Mouse (Mus musculus): Measurements from ENCODE around the gene Rsph3a. TPM values are rescaled to one million over a fixed set of nuclear protein-coding genes. Genes with fewer than 3 reads are reported as not detected.
A peak's percentile ranks its signal among the peaks of the same experiment; 100 is the strongest.
"Not testable (repeated sequence)": the region's sequence is repeated elsewhere in the genome, so short reads cannot be mapped to it uniquely, and the experiment has no call there.

Gene Rsph3a
- polyA plus RNA-seq, 1 experiment from 2014 or later, result 51.7 TPM

- peak overlapping the region; percentile 55 for H3K4me3 ChIP-seq (ENCODE audit: low read depth, low read length)
- H3K9me3 ChIP-seq (replicated peaks; ENCODE audit: control insufficient read depth, low read length); H3K27me3 ChIP-seq (ENCODE audit: control insufficient read depth, insufficient read depth, low read length); H3K36me3 ChIP-seq (ENCODE audit: control insufficient read depth, insufficient read depth, low read length); ATAC-seq (replicated peaks; ENCODE audit: insufficient number of reproducible peaks, low FRiP score, low TSS enrichment); H3K27ac ChIP-seq (ENCODE audit: low read depth, low read length); H3K4me1 ChIP-seq (ENCODE audit: control insufficient read depth, insufficient read depth, low read length): not testable (repeated sequence)
- 0% methylated on average over 15 of the region's 27 CpGs for WGBS (ENCODE audit: insufficient replicate concordance)
- H3K9ac ChIP-seq (ENCODE audit: low read depth, low read length), result peak overlapping the region; percentile 43; the same call in 1 of the 2 replicates
- peak overlapping the region; percentile 52 for H3K4me2 ChIP-seq
These were observed 726 bp downstream of the Rsph3a start for GRCm38 (mm10) chr17:7946053-7946627.

GRCm38 (mm10) chr17:7951333-7951732 lies 5.9 kb downstream of the Rsph3a start:
- H3K27ac ChIP-seq (ENCODE audit: low read depth, low read length); H3K27me3 ChIP-seq (ENCODE audit: control insufficient read depth, insufficient read depth, low read length); H3K4me1 ChIP-seq (ENCODE audit: control insufficient read depth, insufficient read depth, low read length); ATAC-seq (replicated peaks; ENCODE audit: insufficient number of reproducible peaks, low FRiP score, low TSS enrichment); H3K9ac ChIP-seq (ENCODE audit: low read depth, low read length); H3K4me2 ChIP-seq; H3K9me3 ChIP-seq (replicated peaks; ENCODE audit: control insufficient read depth, low read length); H3K4me3 ChIP-seq (ENCODE audit: low read depth, low read length); H3K36me3 ChIP-seq (ENCODE audit: control insufficient read depth, insufficient read depth, low read length): not testable (repeated sequence)
- WGBS (ENCODE audit: insufficient replicate concordance), result no CpG with 5 or more reads among the region's 4 CpGs

- H3K36me3 ChIP-seq (ENCODE audit: control insufficient read depth, insufficient read depth, low read length); H3K4me3 ChIP-seq (ENCODE audit: low read depth, low read length); ATAC-seq (replicated peaks; ENCODE audit: insufficient number of reproducible peaks, low FRiP score, low TSS enrichment); H3K9me3 ChIP-seq (replicated peaks; ENCODE audit: control insufficient read depth, low read length); H3K4me2 ChIP-seq; H3K27ac ChIP-seq (ENCODE audit: low read depth, low read length); H3K4me1 ChIP-seq (ENCODE audit: control insufficient read depth, insufficient read depth, low read length); H3K27me3 ChIP-seq (ENCODE audit: control insufficient read depth, insufficient read depth, low read length); H3K9ac ChIP-seq (ENCODE audit: low read depth, low read length): not testable (repeated sequence)
- 95% methylated on average over 8 of the region's 9 CpGs for WGBS (ENCODE audit: insufficient replicate concordance)
These were observed 11.8 kb downstream of the Rsph3a start for GRCm38 (mm10) chr17:7957242-7957641.

DNA sequence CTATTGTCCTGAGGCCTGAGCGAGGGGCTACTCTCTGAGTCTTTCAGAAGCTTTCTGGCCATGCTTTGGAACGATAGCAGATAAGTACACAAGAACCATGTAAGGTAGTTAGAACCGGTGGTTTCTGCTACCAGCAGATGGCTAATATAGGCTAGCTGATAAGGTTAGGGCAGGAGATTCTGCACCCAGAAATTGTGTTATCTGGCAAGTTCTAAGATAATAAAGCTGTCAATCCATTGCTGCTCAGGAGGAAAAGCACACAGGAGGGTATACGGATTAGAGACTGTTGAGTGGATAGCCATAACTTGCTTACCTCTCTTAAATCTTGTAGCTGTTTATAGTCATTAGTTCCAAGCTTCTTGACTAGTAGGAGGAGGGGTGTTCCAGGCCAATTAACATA lies 17.9 kb downstream of the Rsph3a start:
- H3K4me1 ChIP-seq (ENCODE audit: control insufficient read depth, insufficient read depth, low read length); H3K9ac ChIP-seq (ENCODE audit: low read depth, low read length); H3K4me2 ChIP-seq; H3K27me3 ChIP-seq (ENCODE audit: control insufficient read depth, insufficient read depth, low read length); H3K9me3 ChIP-seq (replicated peaks; ENCODE audit: control insufficient read depth, low read length); H3K4me3 ChIP-seq (ENCODE audit: low read depth, low read length); H3K27ac ChIP-seq (ENCODE audit: low read depth, low read length); H3K36me3 ChIP-seq (ENCODE audit: control insufficient read depth, insufficient read depth, low read length); ATAC-seq (replicated peaks; ENCODE audit: insufficient number of reproducible peaks, low FRiP score, low TSS enrichment): not testable (repeated sequence)
- WGBS (ENCODE audit: insufficient replicate concordance), result 72% methylated on average over 4 of the region's 4 CpGs

DNA sequence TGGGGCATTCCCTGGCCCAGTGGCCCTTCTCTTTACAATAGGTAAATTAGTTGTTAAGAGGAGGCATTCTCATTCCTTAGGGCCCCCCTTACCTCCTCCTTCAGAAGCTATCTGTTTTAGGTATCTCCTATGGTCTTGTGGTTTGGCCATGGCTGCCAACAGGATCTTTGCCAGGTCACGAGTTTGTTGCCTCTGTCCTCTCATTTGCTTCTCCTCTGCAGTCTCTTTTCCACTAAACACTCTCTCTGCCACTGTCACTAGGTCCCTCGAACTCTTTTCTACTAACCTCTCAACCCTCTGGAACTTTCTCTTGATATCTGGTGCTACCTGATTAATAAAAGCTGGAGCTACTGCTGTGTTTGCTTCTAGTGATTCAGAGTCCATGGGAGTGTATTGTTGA lies 19.0 kb downstream of the Rsph3a start:
- not testable (repeated sequence) for H3K36me3 ChIP-seq (ENCODE audit: control insufficient read depth, insufficient read depth, low read length); H3K4me1 ChIP-seq (ENCODE audit: control insufficient read depth, insufficient read depth, low read length); H3K27me3 ChIP-seq (ENCODE audit: control insufficient read depth, insufficient read depth, low read length); H3K4me3 ChIP-seq (ENCODE audit: low read depth, low read length); H3K4me2 ChIP-seq; H3K9ac ChIP-seq (ENCODE audit: low read depth, low read length); ATAC-seq (replicated peaks; ENCODE audit: insufficient number of reproducible peaks, low FRiP score, low TSS enrichment); H3K9me3 ChIP-seq (replicated peaks; ENCODE audit: control insufficient read depth, low read length); H3K27ac ChIP-seq (ENCODE audit: low read depth, low read length)
- 79% methylated on average over 2 of the region's 2 CpGs for WGBS (ENCODE audit: insufficient replicate concordance)

GRCm38 (mm10) chr17:7968490-7968889 lies 23.1 kb downstream of the Rsph3a start:
- H3K9me3 ChIP-seq (replicated peaks; ENCODE audit: control insufficient read depth, low read length); ATAC-seq (replicated peaks; ENCODE audit: insufficient number of reproducible peaks, low FRiP score, low TSS enrichment); H3K36me3 ChIP-seq (ENCODE audit: control insufficient read depth, insufficient read depth, low read length); H3K4me3 ChIP-seq (ENCODE audit: low read depth, low read length); H3K9ac ChIP-seq (ENCODE audit: low read depth, low read length); H3K4me1 ChIP-seq (ENCODE audit: control insufficient read depth, insufficient read depth, low read length); H3K4me2 ChIP-seq; H3K27me3 ChIP-seq (ENCODE audit: control insufficient read depth, insufficient read depth, low read length); H3K27ac ChIP-seq (ENCODE audit: low read depth, low read length): not testable (repeated sequence)
- WGBS (ENCODE audit: insufficient replicate concordance), result 73% methylated on average over 2 of the region's 5 CpGs

DNA sequence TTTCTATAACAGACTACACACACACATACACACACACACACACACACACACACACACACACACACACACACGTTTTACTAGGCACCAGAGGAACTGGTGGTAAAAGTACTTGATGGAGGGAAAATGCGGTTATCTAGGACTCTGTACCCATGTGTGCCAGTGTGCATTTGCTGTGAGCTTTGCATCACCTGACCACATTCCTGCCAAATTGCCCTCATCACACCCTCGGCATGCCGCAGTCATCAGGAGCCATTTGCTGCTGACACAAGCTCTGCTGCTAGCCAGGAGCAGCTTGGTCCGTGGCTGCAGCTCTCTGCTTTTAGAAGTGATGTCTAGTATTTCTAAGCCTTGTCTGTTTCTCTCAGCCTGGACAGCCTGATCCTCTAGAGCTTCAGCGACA lies 24.4 kb downstream of the Rsph3a start:
- not testable (repeated sequence) for H3K27me3 ChIP-seq (ENCODE audit: control insufficient read depth, insufficient read depth, low read length); H3K36me3 ChIP-seq (ENCODE audit: control insufficient read depth, insufficient read depth, low read length); H3K4me2 ChIP-seq; H3K9ac ChIP-seq (ENCODE audit: low read depth, low read length); H3K4me3 ChIP-seq (ENCODE audit: low read depth, low read length); H3K27ac ChIP-seq (ENCODE audit: low read depth, low read length); H3K4me1 ChIP-seq (ENCODE audit: control insufficient read depth, insufficient read depth, low read length); ATAC-seq (replicated peaks; ENCODE audit: insufficient number of reproducible peaks, low FRiP score, low TSS enrichment); H3K9me3 ChIP-seq (replicated peaks; ENCODE audit: control insufficient read depth, low read length)
- WGBS (ENCODE audit: insufficient replicate concordance), result 56% methylated on average over 1 of the region's 6 CpGs

DNA sequence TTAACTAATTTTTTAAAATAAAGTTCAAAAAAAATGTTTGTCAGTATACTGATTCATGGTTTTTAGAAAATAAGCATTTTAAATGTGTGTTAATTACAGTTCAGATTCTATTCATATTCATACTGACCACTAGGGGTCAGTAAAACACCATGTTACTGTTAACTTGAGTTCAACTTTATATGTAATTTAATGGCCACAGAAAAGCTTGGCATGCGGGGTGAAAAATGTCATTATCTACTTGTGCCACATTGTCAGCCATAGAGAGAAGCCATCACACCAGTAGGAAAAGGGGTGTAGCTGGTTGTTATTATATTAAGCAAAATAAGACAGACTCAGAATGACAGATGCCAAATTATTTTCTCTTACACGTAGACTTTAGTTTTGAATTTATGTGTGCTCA lies 38.1 kb downstream of the Rsph3a start:
- not testable (repeated sequence) for H3K27me3 ChIP-seq (ENCODE audit: control insufficient read depth, insufficient read depth, low read length); H3K4me1 ChIP-seq (ENCODE audit: control insufficient read depth, insufficient read depth, low read length); H3K9me3 ChIP-seq (replicated peaks; ENCODE audit: control insufficient read depth, low read length); H3K36me3 ChIP-seq (ENCODE audit: control insufficient read depth, insufficient read depth, low read length); H3K9ac ChIP-seq (ENCODE audit: low read depth, low read length); H3K4me3 ChIP-seq (ENCODE audit: low read depth, low read length); ATAC-seq (replicated peaks; ENCODE audit: insufficient number of reproducible peaks, low FRiP score, low TSS enrichment); H3K27ac ChIP-seq (ENCODE audit: low read depth, low read length); H3K4me2 ChIP-seq
- 97% methylated on average over 1 of the region's 2 CpGs for WGBS (ENCODE audit: insufficient replicate concordance)

DNA sequence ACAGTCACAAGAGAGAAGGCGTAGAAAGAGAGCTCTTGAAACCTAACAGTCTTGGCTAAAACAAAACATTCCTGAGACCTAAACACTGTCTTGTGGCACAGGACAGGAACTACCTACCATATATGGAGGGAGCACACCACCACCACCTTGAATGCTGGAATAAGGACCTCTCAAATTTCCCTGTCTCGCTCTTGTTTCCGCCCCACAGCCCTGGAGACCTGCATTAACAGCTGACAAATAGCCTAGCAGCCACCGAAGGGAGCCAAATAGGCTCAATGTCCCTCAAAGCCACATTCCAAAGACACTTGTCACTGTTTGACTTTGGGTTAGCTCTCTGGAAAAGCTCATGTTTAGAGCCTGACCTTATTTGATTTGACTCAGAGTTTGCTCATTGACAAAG lies 40.2 kb downstream of the Rsph3a start:
- ATAC-seq (replicated peaks; ENCODE audit: insufficient number of reproducible peaks, low FRiP score, low TSS enrichment); H3K4me3 ChIP-seq (ENCODE audit: low read depth, low read length): not testable (repeated sequence)

More for the DNA sequence above, 40.2 kb downstream of the Rsph3a start:
- not testable (repeated sequence) for H3K4me2 ChIP-seq; H3K9me3 ChIP-seq (replicated peaks; ENCODE audit: control insufficient read depth, low read length); H3K27me3 ChIP-seq (ENCODE audit: control insufficient read depth, insufficient read depth, low read length); H3K36me3 ChIP-seq (ENCODE audit: control insufficient read depth, insufficient read depth, low read length); H3K27ac ChIP-seq (ENCODE audit: low read depth, low read length); H3K9ac ChIP-seq (ENCODE audit: low read depth, low read length); H3K4me1 ChIP-seq (ENCODE audit: control insufficient read depth, insufficient read depth, low read length)
- WGBS (ENCODE audit: insufficient replicate concordance), result 44% methylated on average over 4 of the region's 4 CpGs

Measured in heart, embryonic 11.5 days (tissue).